Mouse (Mus musculus) small intestine, adult 2 months (tissue): ENCODE measurements around the gene Cntnap2.

Experiments
- CTCF ChIP-seq: fragments of 200-500 bp; IDR thresholded peaks from 2 replicates; pipeline ENCODE4 v1.5.1; 2012; ENCODE audit warnings: low read depth, mild to moderate bottlenecking, control low read depth, inconsistent platforms, low read length, moderate library complexity, mixed read lengths; ENCODE audit not compliant: insufficient replicate concordance, insufficient read length; ENCODE audit errors: extremely low read depth
- POLR2A ChIP-seq: fragments of 200-500 bp; IDR thresholded peaks from 2 replicates; pipeline ENCODE4 v1.6.1; 2012; ENCODE audit warnings: low read depth, mild to moderate bottlenecking, control low read depth, inconsistent platforms, low read length, moderate library complexity

DNA sequence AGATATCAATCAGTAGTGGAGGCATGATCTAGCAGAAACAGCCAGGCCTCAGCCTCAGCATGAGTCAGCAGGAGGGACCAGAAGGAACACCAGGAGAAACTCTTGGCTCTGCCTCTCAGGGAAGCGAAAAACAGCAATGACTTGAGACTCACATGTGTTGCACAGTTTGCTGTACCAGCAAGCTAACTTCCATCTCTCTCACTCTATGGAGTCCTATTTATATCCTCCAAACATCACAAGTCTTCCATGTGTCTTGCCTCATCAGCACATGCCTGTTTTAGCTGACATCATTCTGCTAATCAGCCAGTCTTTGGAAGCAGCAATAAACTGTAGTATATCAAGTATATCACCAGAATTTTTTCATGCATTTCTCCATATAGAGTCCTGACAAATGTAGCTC is 182.1 kb downstream of the Cntnap2 start:
- TF ChIP-seq CTCF = no peak
- no peak for TF ChIP-seq POLR2A
